Mouse (Mus musculus): ENCODE measurements at regions not wholly inside any gene's neighbourhood (a gene's known extent, or its start where the extent isn't known, plus 50 kb on each side); places are given as distances from the start of the nearest gene placed in this dataset.

- TF ChIP-seq CTCF (IDR thresholded peaks at IDR 0.05; ENCODE audit: insufficient read depth, low read depth, low read length): no peak
- no peak for TF ChIP-seq POLR2A (IDR thresholded peaks at IDR 0.05; ENCODE audit: insufficient read depth, low read depth, low read length)
Observed at GRCm38 (mm10) chr14:76760509-76761023, 203.9 kb upstream of the Serp2 start.

All from olfactory bulb, adult 2 months (tissue).